Mouse (Mus musculus): ENCODE data around the gene Rlbp1. TPM values are rescaled to one million over a fixed set of nuclear protein-coding genes. Genes with fewer than 3 reads are reported as not detected.

The Rlbp1 gene
- polyA plus RNA-seq, 1 experiment from 2014 or later: 3.0 TPM

GRCm38 (mm10) chr7:79369416-79369815, 17.4 kb downstream of the Rlbp1 start:
- no peak overlapping the region for H3K4me2 ChIP-seq (ENCODE audit: low read depth, low read length, severe bottlenecking)
- no peaks in the 10 kb centered on the region for H3K27me3 ChIP-seq (ENCODE audit: control insufficient read depth, insufficient read depth, low read length)
- no peak overlapping the region for H3K9ac ChIP-seq (ENCODE audit: low read length)
- H3K4me1 ChIP-seq (replicated peaks; ENCODE audit: control insufficient read depth, insufficient read depth, low read length): no peaks in the 10 kb centered on the region
- H3K4me3 ChIP-seq (ENCODE audit: low read depth, low read length): no peak overlapping the region
- WGBS: 57% methylated on average over 4 of the region's 4 CpGs
- no peaks in the 10 kb centered on the region for H3K36me3 ChIP-seq (ENCODE audit: control insufficient read depth, insufficient read depth, low read length)
- ATAC-seq (replicated peaks; ENCODE audit: low FRiP score) (no peak), DNase-seq (ENCODE audit: low spot score) (no peak)
- H3K9me3 ChIP-seq (ENCODE audit: control insufficient read depth, low read length): no peaks in the 10 kb centered on the region
- no peak overlapping the region for H3K27ac ChIP-seq (ENCODE audit: low read depth, low read length)

DNA sequence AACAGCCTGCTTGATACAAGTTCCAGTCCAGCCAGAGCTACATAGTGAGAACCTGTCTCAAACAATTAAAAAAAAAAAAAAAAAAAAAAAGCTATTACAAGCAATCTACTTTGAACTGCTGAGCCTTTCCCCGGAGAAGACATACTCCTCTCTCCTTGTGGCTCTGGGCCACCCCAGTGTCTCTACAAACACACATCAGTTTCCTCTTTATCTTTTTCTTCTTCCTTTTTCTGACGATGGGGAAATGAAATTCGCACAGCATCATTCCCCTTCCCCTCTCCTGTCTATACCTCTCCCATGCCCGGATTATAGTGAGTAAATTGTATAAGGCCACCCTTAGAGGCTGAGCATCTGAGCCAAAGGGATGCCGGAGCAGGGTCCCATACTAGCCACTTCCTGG, 18.2 kb downstream of the Rlbp1 start:
- no peaks in the 10 kb centered on the region for H3K36me3 ChIP-seq (ENCODE audit: control insufficient read depth, insufficient read depth, low read length)
- H3K27ac ChIP-seq (ENCODE audit: low read depth, low read length): no peak overlapping the region
- no peak for DNase-seq (ENCODE audit: low spot score)
- no peaks in the 10 kb centered on the region for H3K9me3 ChIP-seq (ENCODE audit: control insufficient read depth, low read length)
- H3K4me2 ChIP-seq (ENCODE audit: low read depth, low read length, severe bottlenecking): no peak overlapping the region
- no peak for ATAC-seq (replicated peaks; ENCODE audit: low FRiP score)
- no peak overlapping the region for H3K4me3 ChIP-seq (ENCODE audit: low read depth, low read length)
- 92% methylated on average over 5 of the region's 5 CpGs for WGBS
- no peaks in the 10 kb centered on the region for H3K4me1 ChIP-seq (replicated peaks; ENCODE audit: control insufficient read depth, insufficient read depth, low read length)
- H3K27me3 ChIP-seq (ENCODE audit: control insufficient read depth, insufficient read depth, low read length): no peaks in the 10 kb centered on the region
- no peak overlapping the region for H3K9ac ChIP-seq (ENCODE audit: low read length)

DNA sequence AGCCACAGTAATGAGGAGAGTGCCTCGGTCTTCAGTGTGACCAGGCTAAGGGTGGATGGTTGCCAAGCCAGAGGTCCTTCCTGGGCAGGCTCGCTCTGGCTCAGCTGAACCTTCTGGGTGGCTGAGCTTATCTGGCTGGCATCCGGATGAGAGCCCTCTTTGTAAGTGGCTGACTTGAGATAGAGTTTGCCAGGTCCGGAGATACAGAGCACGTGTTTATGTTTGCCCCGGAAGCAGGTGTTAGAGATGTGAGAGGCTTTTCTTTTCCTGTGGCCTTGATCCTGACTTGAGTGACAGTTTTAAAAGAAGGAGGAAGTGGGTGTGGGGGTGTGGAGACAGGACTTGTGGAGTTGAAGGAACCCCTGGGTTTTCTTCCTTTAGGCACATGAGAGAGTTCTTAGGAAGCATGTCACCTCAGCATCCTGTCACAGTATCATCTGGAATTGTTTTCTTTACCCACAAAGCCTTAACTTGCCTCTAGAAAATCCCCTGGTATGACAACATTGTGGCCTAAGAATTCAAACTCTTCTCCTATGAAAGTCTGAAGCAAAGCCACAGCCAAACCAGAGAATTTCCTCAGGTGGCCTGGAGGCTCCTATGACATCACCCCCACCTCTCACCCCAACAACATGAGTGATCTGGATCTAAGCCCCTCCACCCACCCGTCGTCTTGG, 23.3 kb downstream of the Rlbp1 start:
- 80% methylated on average over 8 of the region's 8 CpGs for WGBS
- H3K27ac ChIP-seq (ENCODE audit: low read depth, low read length): no peak overlapping the region

GRCm38 (mm10) chr7:79362830-79363229, 24.0 kb downstream of the Rlbp1 start:
- WGBS: 93% methylated on average over 7 of the region's 7 CpGs
- ATAC-seq (replicated peaks; ENCODE audit: low FRiP score) (no peak), DNase-seq (ENCODE audit: low spot score) (no peak)
- Histone ChIP-seq H3K9ac (ENCODE audit: low read length) (no peak overlapping the region), H3K9me3 (ENCODE audit: control insufficient read depth, low read length) (no peaks in the 10 kb centered on the region), H3K4me3 (ENCODE audit: low read depth, low read length) (no peak overlapping the region), H3K36me3 (ENCODE audit: control insufficient read depth, insufficient read depth, low read length) (no peaks in the 10 kb centered on the region; the same call in 1 of the 2 replicates), H3K27ac (ENCODE audit: low read depth, low read length) (no peak overlapping the region), H3K4me1 (replicated peaks; ENCODE audit: control insufficient read depth, insufficient read depth, low read length) (no peaks in the 10 kb centered on the region), H3K4me2 (ENCODE audit: low read depth, low read length, severe bottlenecking) (no peak overlapping the region), H3K27me3 (ENCODE audit: control insufficient read depth, insufficient read depth, low read length) (no peaks in the 10 kb centered on the region)

More for the DNA sequence above, 23.3 kb downstream of the Rlbp1 start:
- Histone ChIP-seq H3K4me3 (ENCODE audit: low read depth, low read length) (no peak overlapping the region), H3K4me2 (ENCODE audit: low read depth, low read length, severe bottlenecking) (no peak overlapping the region), H3K9ac (ENCODE audit: low read length) (no peak overlapping the region), H3K36me3 (ENCODE audit: control insufficient read depth, insufficient read depth, low read length) (no peaks in the 10 kb centered on the region; the same call in 1 of the 2 replicates), H3K9me3 (ENCODE audit: control insufficient read depth, low read length) (no peaks in the 10 kb centered on the region), H3K4me1 (replicated peaks; ENCODE audit: control insufficient read depth, insufficient read depth, low read length) (no peaks in the 10 kb centered on the region), H3K27me3 (ENCODE audit: control insufficient read depth, insufficient read depth, low read length) (no peaks in the 10 kb centered on the region)
- no peak for ATAC-seq (replicated peaks; ENCODE audit: low FRiP score)
- DNase-seq (ENCODE audit: low spot score): no peak

- H3K4me1 ChIP-seq (replicated peaks; ENCODE audit: control insufficient read depth, insufficient read depth, low read length): no peaks in the 10 kb centered on the region
- ATAC-seq (replicated peaks; ENCODE audit: low FRiP score) (0 out of 2 replicates have a peak, but pooled peaks have one; percentile 49), DNase-seq (ENCODE audit: low spot score) (no peak)
- no peaks in the 10 kb centered on the region for H3K9me3 ChIP-seq (ENCODE audit: control insufficient read depth, low read length)
- H3K36me3 ChIP-seq (ENCODE audit: control insufficient read depth, insufficient read depth, low read length): no peaks in the 10 kb centered on the region; the same call in 1 of the 2 replicates
- no peak overlapping the region for H3K9ac ChIP-seq (ENCODE audit: low read length)
- no peak overlapping the region for H3K27ac ChIP-seq (ENCODE audit: low read depth, low read length)
- H3K27me3 ChIP-seq (ENCODE audit: control insufficient read depth, insufficient read depth, low read length): no peaks in the 10 kb centered on the region
- WGBS: 72% methylated on average over 8 of the region's 8 CpGs
- no peak overlapping the region for H3K4me3 ChIP-seq (ENCODE audit: low read depth, low read length)
- no peak overlapping the region for H3K4me2 ChIP-seq (ENCODE audit: low read depth, low read length, severe bottlenecking)
Measured at GRCm38 (mm10) chr7:79362208-79362607, 24.6 kb downstream of the Rlbp1 start.

DNA sequence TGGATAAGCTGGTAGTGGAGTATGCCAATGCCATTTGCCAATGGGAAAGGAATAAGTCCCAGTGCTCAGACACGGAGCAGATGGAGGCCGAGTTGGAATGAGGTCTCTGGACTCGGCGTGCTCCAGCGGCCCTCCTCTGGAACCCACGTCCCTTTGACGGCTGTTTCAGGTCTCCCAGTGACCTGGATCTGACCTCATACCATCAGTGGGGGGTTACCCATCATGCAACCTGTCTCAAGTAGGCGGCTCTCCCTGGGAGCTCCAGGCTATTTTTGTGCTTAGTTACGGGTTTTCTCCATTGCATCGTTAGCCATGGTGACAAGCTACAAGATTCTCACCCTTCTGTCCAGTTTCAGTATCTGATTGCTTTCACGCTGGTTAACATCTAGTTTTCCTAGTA, 26.8 kb downstream of the Rlbp1 start:
- ATAC-seq (replicated peaks; ENCODE audit: low FRiP score) (no peak), DNase-seq (ENCODE audit: low spot score) (no peak)
- H3K4me1 ChIP-seq (replicated peaks; ENCODE audit: control insufficient read depth, insufficient read depth, low read length): no peaks in the 10 kb centered on the region
- no peaks in the 10 kb centered on the region for H3K9me3 ChIP-seq (ENCODE audit: control insufficient read depth, low read length)
- no peak overlapping the region for H3K4me3 ChIP-seq (ENCODE audit: low read depth, low read length)
- H3K9ac ChIP-seq (ENCODE audit: low read length): no peak overlapping the region
- no peak overlapping the region for H3K4me2 ChIP-seq (ENCODE audit: low read depth, low read length, severe bottlenecking)
- WGBS: 72% methylated on average over 11 of the region's 11 CpGs
- H3K27me3 ChIP-seq (ENCODE audit: control insufficient read depth, insufficient read depth, low read length): no peaks in the 10 kb centered on the region
- peaks cover 3% of the 10 kb centered on the region; the same call in 1 of the 2 replicates for H3K36me3 ChIP-seq (ENCODE audit: control insufficient read depth, insufficient read depth, low read length)
- no peak overlapping the region for H3K27ac ChIP-seq (ENCODE audit: low read depth, low read length)

DNA sequence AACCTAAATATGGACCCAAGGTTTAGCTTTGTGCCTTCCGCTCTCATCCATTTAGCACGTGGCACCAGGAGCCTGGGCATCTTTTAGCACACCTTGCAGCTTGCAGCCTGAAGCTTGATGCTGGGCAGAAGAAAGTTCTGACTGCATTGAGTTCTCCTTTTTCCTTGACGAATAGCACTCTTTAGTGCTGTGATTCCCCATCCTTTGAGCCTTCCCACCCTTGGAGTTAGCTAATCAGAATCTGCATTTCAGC, 27.7 kb downstream of the Rlbp1 start:
- peaks cover 4% of the 10 kb centered on the region; the same call in 1 of the 2 replicates for H3K36me3 ChIP-seq (ENCODE audit: control insufficient read depth, insufficient read depth, low read length)
- 93% methylated on average over 3 of the region's 3 CpGs for WGBS
- no peak overlapping the region for H3K4me3 ChIP-seq (ENCODE audit: low read depth, low read length)
- no peaks in the 10 kb centered on the region for H3K4me1 ChIP-seq (replicated peaks; ENCODE audit: control insufficient read depth, insufficient read depth, low read length)
- DNase-seq (ENCODE audit: low spot score) (no peak), ATAC-seq (replicated peaks; ENCODE audit: low FRiP score) (no peak)
- H3K9ac ChIP-seq (ENCODE audit: low read length): no peak overlapping the region
- H3K27me3 ChIP-seq (ENCODE audit: control insufficient read depth, insufficient read depth, low read length): no peaks in the 10 kb centered on the region
- H3K4me2 ChIP-seq (ENCODE audit: low read depth, low read length, severe bottlenecking): no peak overlapping the region
- no peak overlapping the region for H3K27ac ChIP-seq (ENCODE audit: low read depth, low read length)
- H3K9me3 ChIP-seq (ENCODE audit: control insufficient read depth, low read length): no peaks in the 10 kb centered on the region

DNA sequence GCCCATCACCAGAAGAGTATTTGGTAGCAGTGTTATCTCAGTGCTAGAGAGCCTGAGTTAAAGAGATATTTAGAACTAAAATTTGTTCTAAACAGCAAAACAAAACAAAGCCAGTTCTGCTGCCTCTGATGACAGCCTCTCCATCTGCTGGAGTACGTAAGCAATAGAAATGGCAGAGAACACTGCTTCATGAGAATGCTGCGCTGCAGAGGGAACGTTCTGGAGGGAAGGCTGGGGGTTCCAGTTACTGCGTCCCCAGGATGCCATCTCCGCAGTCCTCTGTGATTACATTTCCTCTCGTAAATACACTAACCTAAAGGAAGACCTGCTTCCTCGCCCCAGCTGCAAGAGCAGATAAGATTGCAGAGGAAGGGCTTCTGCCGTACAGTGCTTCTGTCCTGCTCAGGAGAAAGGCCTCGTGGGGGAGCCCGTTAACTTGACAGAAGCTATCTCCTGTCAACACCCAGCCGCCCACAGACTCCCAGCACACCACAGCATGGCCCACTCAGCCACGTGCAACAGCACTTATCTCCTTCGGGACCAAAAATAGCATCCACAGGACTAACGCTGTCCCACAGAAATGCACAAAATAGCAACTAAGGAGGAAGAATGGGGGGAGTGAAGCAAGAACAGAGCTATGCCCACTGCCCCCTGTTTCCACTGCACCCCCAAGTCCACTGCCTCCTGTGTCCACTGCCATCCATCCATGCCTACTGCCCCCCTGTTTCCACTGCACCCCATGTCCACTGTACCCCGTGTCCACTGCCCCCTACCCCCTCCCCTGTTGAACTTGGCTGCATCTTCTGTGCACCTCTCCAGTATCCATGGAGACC, 28.3 kb downstream of the Rlbp1 start:
- Histone ChIP-seq H3K27me3 (ENCODE audit: control insufficient read depth, insufficient read depth, low read length) (no peaks in the 10 kb centered on the region), H3K36me3 (ENCODE audit: control insufficient read depth, insufficient read depth, low read length) (peaks cover 6% of the 10 kb centered on the region; the same call in 1 of the 2 replicates), H3K4me1 (replicated peaks; ENCODE audit: control insufficient read depth, insufficient read depth, low read length) (no peaks in the 10 kb centered on the region), H3K4me3 (ENCODE audit: low read depth, low read length) (no peak overlapping the region), H3K9ac (ENCODE audit: low read length) (no peak overlapping the region), H3K4me2 (ENCODE audit: low read depth, low read length, severe bottlenecking) (no peak overlapping the region), H3K9me3 (ENCODE audit: control insufficient read depth, low read length) (no peaks in the 10 kb centered on the region), H3K27ac (ENCODE audit: low read depth, low read length) (no peak overlapping the region)
- DNase-seq (ENCODE audit: low spot score) (no peak), ATAC-seq (replicated peaks; ENCODE audit: low FRiP score) (no peak)
- WGBS: 86% methylated on average over 15 of the region's 15 CpGs
